Comparison of ENCODE assay signal across 27 mouse cellular contexts in genomic region chr5:67944074-67944785, GRCm38 (mm10). TPM values are rescaled to one million over a fixed set of nuclear protein-coding genes. Genes with fewer than 3 reads are reported as not detected.
"Had no signal": no experiment of that assay in that cellular context is flagged by ENCODE, and none has a peak within 500 bp of the region (broad histone marks: within the 10 kb centered on the region; RNA-seq: fewer than 3 reads in every experiment).

No protein-coding gene starts in this region.

- H3K27me3 ChIP-seq: liver, embryonic 15.5 days; lung, embryonic 15.5 days; megakaryocyte, embryonic 14.5 days; midbrain, embryonic 13.5 days; midbrain, embryonic 15.5 days; neural tube, embryonic 12.5 days; stomach, embryonic 15.5 days had no signal

- H3K36me3 ChIP-seq: liver, embryonic 15.5 days; lung, embryonic 15.5 days; midbrain, embryonic 13.5 days; midbrain, embryonic 15.5 days; neural tube, embryonic 12.5 days; stomach, embryonic 15.5 days had no signal

- H3K4me1 ChIP-seq: liver, embryonic 15.5 days; lung, embryonic 15.5 days; midbrain, embryonic 13.5 days; midbrain, embryonic 15.5 days; neural tube, embryonic 12.5 days; stomach, embryonic 15.5 days had no signal

- H3K4me3 ChIP-seq: liver, embryonic 15.5 days; lung, embryonic 15.5 days; megakaryocyte, embryonic 14.5 days; midbrain, embryonic 13.5 days; midbrain, embryonic 15.5 days; neural tube, embryonic 12.5 days; stomach, embryonic 15.5 days had no signal

- DNase-seq: liver, postnatal 0 days; lung, adult 2 months; lung, postnatal 14 days; lung, postnatal 36 days; retina, postnatal 1 day; right cerebral cortex, adult 18-20 months; right cerebral cortex, postnatal 25 days; right cerebral cortex, postnatal 4 days; thymus, postnatal 25 days; thymus, postnatal 4 days had no signal

- H3K9ac ChIP-seq: liver, embryonic 15.5 days; liver, postnatal 0 days; lung, embryonic 15.5 days; midbrain, embryonic 13.5 days; midbrain, embryonic 15.5 days; neural tube, embryonic 12.5 days; stomach, embryonic 15.5 days had no signal

- ATAC-seq: liver, postnatal 0 days; midbrain, embryonic 13.5 days; midbrain, embryonic 15.5 days had no signal

- H3K9me3 ChIP-seq: liver, embryonic 15.5 days; lung, embryonic 15.5 days; megakaryocyte, embryonic 14.5 days; midbrain, embryonic 13.5 days; midbrain, embryonic 15.5 days; neural tube, embryonic 12.5 days; stomach, embryonic 15.5 days had no signal

- H3K27ac ChIP-seq: liver, embryonic 15.5 days; lung, embryonic 15.5 days; midbrain, embryonic 13.5 days; midbrain, embryonic 15.5 days; neural tube, embryonic 12.5 days; stomach, embryonic 15.5 days; stomach, postnatal 0 days had no signal

- H3K4me2 ChIP-seq: liver, embryonic 15.5 days; lung, embryonic 15.5 days; midbrain, embryonic 11.5 days; midbrain, embryonic 13.5 days; midbrain, embryonic 15.5 days; neural tube, embryonic 12.5 days; stomach, embryonic 15.5 days had no signal

RNA-seq across cellular contexts. Expression of gene Gm21905, which starts 2.0 kb away (rescaled TPM):
- polyA plus RNA-seq: liver, embryonic 15.5 days; liver, postnatal 0 days; lung, adult 2 months; lung, embryonic 15.5 days; lung, postnatal 0 days; macrophage; midbrain, embryonic 11.5 days; midbrain, embryonic 13.5 days; midbrain, embryonic 15.5 days; midbrain, postnatal 0 days; neural tube, embryonic 12.5 days; neural tube, embryonic 14.5 days; spleen, adult 2 months; stomach, embryonic 15.5 days; stomach, postnatal 0 days; testis, adult 2 months; thymus, postnatal 0 days; urinary bladder, adult 2 months had no signal

RNA-seq across cellular contexts. Expression of gene Gm5108, which starts 2.8 kb away (rescaled TPM):
- polyA plus RNA-seq: liver, embryonic 15.5 days; liver, postnatal 0 days; lung, adult 2 months; lung, embryonic 15.5 days; lung, postnatal 0 days; macrophage; midbrain, embryonic 11.5 days; midbrain, embryonic 13.5 days; midbrain, embryonic 15.5 days; midbrain, postnatal 0 days; neural tube, embryonic 12.5 days; neural tube, embryonic 14.5 days; spleen, adult 2 months; stomach, embryonic 15.5 days; stomach, postnatal 0 days; thymus, postnatal 0 days; urinary bladder, adult 2 months had no signal
